Mouse (Mus musculus): Measurements from ENCODE around the gene Pnpo. TPM values are rescaled to one million over a fixed set of nuclear protein-coding genes. Genes with fewer than 3 reads are reported as not detected.
A peak's percentile ranks its signal among the peaks of the same experiment; 100 is the strongest.

Gene Pnpo
- total RNA-seq, 2 experiments from 2014 or later, result 8.2 to 8.3 TPM

- DNase-seq (ENCODE audit: low spot score in 2 of 2), result peak; percentile 98 to 99
Measured at GRCm38 (mm10) chr11:96916044-96916884, 27.5 kb downstream of the Pnpo start, which contains the start of gene Cdk5rap3. Gene Cdk5rap3 (minus strand): TSS chr11:96916496.

GRCm38 (mm10) chr11:96912682-96913081 lies 31.1 kb downstream of the Pnpo start:
- DNase-seq (ENCODE audit: low spot score in 2 of 2), result no peak

- DNase-seq (ENCODE audit: low spot score in 2 of 2), result peak; percentile 44 to 75
Measured at GRCm38 (mm10) chr11:96910003-96910402, 33.8 kb downstream of the Pnpo start.

- no peak for DNase-seq (ENCODE audit: low spot score in 2 of 2)
Measured at GRCm38 (mm10) chr11:96908594-96908993, 35.2 kb downstream of the Pnpo start.

GRCm38 (mm10) chr11:96906431-96907161 lies 37.2 kb downstream of the Pnpo start:
- DNase-seq (ENCODE audit: low spot score in 2 of 2), result no peak

GRCm38 (mm10) chr11:96902639-96903635 lies 40.8 kb downstream of the Pnpo start:
- DNase-seq (ENCODE audit: low spot score in 2 of 2), result no peak

GRCm38 (mm10) chr11:96901332-96901731 lies 42.5 kb downstream of the Pnpo start:
- no peak for DNase-seq (ENCODE audit: low spot score in 2 of 2)

GRCm38 (mm10) chr11:96899449-96900306 lies 44.1 kb downstream of the Pnpo start:
- no peak for DNase-seq (ENCODE audit: low spot score in 2 of 2)

- no peak for DNase-seq (ENCODE audit: low spot score in 2 of 2)
Measured at GRCm38 (mm10) chr11:96895886-96896285, 47.9 kb downstream of the Pnpo start.

GRCm38 (mm10) chr11:96893203-96893842 lies 50.5 kb downstream of the Pnpo start:
- DNase-seq (ENCODE audit: low spot score in 2 of 2), result no peak

- no peak for DNase-seq (ENCODE audit: low spot score in 2 of 2)
Measured at GRCm38 (mm10) chr11:96891784-96892527, 51.8 kb downstream of the Pnpo start.

Other genes with a start within 250 kb of the Pnpo start
- 10 to 100 TPM; 14.0 to 15.3 TPM for gene Snx11, start 166.4 kb downstream of the Pnpo start, total RNA-seq (2021)
- 10 to 100 TPM; 68.9 to 71.8 TPM for gene Cbx1, start 154.9 kb downstream of the Pnpo start, total RNA-seq (2021)
- gene Nfe2l1, start 114.0 kb downstream of the Pnpo start, total RNA-seq (2021), result 100 to 1,000 TPM; 200 to 204 TPM
- gene Copz2, start 94.1 kb downstream of the Pnpo start, total RNA-seq (2021), result 10 to 100 TPM; 71.4 to 77.1 TPM
- gene Cdk5rap3, start 27.5 kb downstream of the Pnpo start, total RNA-seq (2021), result 10 to 100 TPM; 39.2 to 45.1 TPM
- gene Prr15l, start 15.9 kb downstream of the Pnpo start, total RNA-seq (2021), result not detected
- 10 to 100 TPM; 15.1 to 16.5 TPM for gene Sp2, start 39.0 kb upstream of the Pnpo start, total RNA-seq (2021)
- gene Sp6, start 69.4 kb upstream of the Pnpo start, total RNA-seq (2021), result under 1 TPM; 0.27 to 0.34 TPM
- gene Scrn2, start 86.0 kb upstream of the Pnpo start, total RNA-seq (2021), result 10 to 100 TPM; 12.2 to 15.8 TPM
- under 1 TPM in 1 of 2 experiments, not detected in 1; 0.47 TPM for gene Lrrc46, start 97.4 kb upstream of the Pnpo start, total RNA-seq (2021)
- 10 to 100 TPM; 56.4 to 59.2 TPM for gene Mrpl10, start 97.6 kb upstream of the Pnpo start, total RNA-seq (2021)
- gene Osbpl7, start 106.6 kb upstream of the Pnpo start, total RNA-seq (2021), result 1 to 10 TPM; 5.7 to 6.8 TPM
- 1 to 10 TPM in 1 of 2 experiments, under 1 TPM in 1; 0.98 to 1.4 TPM for gene Tbx21, start 171.3 kb upstream of the Pnpo start, total RNA-seq (2021)
- gene Tbkbp1, start 207.5 kb upstream of the Pnpo start, total RNA-seq (2021), result 10 to 100 TPM; 12.4 to 12.9 TPM
- gene Kpnb1, start 243.9 kb upstream of the Pnpo start, total RNA-seq (2021), result 100 to 1,000 TPM; 117 to 121 TPM

All from gastrocnemius, postnatal 4 days (tissue).